Mouse (Mus musculus): ENCODE measurements at regions not wholly inside any gene's neighbourhood (a gene's known extent, or its start where the extent isn't known, plus 50 kb on each side); places are given as distances from the start of the nearest gene placed in this dataset.
"Not testable (repeated sequence)": the region's sequence is repeated elsewhere in the genome, so short reads cannot be mapped to it uniquely, and the experiment has no call there.

DNA sequence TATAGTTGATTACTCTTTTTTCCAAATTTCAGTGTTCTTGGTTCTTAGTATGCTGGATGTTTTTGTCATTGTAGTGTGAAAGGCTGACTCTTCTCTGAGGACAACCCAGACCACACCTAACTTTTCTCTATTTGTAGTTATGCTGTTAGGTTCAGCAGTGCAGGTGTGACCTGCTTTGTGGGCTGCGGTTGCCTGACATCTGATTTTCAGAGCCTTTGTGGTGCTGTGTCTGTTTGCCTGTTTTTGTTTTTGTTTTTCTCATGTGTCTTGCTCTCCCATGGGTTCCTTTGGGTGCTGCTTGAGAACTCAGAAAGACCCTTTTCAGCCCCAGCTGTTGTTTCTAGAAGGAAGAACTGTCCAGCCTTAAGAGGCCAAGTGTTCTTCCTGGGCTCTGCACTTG, 52.0 kb upstream of the Trpm1 start:
- CTCF ChIA-PET: no interaction called here
- POLR2A ChIA-PET: no interaction called here

DNA sequence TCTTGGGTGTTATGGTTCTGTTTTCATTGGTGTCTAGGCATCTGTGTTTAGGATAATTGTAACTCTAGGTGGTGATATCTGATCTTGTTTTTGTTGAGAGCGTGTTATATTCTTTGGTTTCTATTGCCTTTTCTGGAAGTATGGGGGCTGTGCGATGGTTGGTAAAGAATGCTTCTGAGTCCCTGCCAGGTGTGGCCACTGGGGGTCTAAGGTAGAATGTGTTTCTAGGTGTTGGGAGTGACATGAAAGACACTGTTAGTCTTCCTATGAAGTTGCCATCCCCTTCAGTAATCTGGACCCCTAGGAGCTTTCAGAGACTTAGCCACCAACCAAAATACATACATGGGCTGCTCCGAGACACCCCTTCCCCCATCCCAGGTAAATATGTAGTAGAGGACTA, 54.0 kb upstream of the Trpm1 start:
- CTCF ChIA-PET: no interaction called here

DNA sequence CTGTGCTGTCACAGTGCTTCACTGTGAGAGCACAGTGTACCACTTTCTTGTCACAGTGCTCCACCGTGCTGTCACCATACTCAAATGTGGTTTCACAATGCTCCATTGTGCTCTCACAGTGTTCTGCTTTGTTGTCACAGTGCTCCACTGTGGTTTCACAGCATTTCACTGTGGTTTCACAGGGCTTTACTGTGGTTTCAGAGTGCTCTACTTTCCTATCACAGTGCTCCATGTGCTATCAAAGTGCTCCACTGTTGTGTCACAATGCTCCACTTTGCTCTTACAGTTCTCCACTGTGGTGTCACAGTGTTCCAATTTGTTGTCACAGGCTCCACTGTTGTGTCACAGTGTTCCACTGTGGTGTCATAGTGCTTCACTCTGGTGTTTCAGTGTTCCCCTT, 63.6 kb upstream of the Trpm1 start:
- CTCF ChIA-PET: no interaction called here

More for the DNA sequence above, 54.0 kb upstream of the Trpm1 start:
- POLR2A ChIA-PET: no interaction called here

DNA sequence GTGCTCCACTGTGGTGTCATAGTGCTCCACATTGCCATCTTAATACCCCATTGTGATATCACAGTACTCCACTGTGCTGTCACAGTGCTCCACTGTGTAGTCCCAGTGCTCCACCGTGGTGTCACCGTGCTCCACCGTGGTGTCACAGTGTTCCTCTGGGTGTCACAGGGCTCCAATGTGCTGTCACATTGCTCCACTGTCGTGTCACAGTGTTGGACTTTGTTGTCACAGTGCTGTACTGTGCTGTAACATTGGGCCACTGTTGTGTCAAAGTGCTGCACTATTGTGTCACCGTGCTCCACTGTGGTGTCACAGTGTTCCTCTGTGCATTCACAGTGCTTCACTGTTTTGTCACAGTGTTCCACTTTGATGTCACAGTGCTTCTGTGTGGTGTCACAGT, 64.6 kb upstream of the Trpm1 start:
- CTCF ChIA-PET: no interaction called here
- POLR2A ChIA-PET: no interaction called here

More for the DNA sequence above, 63.6 kb upstream of the Trpm1 start:
- POLR2A ChIA-PET: no interaction called here

DNA sequence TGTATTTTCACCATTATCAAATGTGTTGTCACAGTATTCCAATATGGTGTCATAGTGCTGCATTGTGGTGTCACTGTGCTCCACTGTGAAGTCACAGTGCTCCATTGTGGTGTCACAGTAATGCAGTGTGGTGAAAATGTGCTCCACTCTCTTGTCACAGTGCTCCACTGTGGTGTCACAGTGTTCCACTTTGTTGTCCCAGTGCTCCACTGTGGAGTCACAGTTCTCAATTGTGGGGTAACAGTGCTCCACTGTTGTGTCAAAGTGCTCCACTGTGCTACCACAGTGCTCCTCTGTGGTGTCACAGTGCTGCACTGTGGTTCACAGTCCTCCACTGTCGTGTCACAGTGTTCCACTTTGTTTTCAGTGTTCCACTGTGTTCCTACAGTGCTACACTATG, 69.7 kb upstream of the Trpm1 start:
- POLR2A ChIA-PET, CTCF ChIA-PET: not testable (repeated sequence)

DNA sequence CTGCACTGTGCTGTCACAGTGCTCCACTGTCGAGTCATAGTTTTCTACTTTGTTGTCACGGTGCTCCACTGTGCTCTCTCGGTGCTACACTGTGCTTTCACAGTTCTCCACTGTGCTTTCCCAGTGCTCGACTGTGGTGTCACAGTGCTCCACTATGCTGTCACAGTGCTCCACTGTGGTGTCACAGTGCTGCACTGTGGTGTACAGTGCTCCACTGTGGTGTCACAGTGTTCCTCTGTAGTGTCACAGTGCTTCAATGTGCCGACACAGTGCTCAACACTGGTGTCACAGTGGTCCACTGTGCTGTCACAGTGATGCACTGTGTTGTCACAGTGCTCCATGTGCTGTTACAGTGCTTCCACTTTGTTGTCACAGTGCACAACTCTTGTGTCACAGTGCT, 71.0 kb upstream of the Trpm1 start:
- CTCF ChIA-PET: no interaction called here
- POLR2A ChIA-PET: no interaction called here

DNA sequence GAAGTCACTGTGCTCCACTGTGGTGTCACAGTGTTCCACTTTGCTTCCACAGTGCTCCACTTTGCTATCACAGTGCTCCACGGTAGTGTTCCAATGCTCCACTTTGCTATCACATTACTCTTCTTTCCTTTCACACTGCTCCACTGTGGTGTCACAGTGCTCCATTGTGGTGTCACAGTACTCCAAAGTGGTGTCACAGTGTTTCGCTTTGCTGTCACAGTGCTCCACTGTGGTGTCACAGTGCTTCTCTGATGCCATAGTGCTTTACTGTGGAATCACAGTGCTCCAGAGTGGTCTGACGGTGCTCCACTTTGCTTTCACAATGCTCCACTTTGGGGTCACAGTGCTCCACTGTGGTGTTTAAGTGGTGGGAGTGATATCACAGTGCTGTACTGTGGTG, 71.4 kb upstream of the Trpm1 start:
- POLR2A ChIA-PET: no interaction called here

DNA sequence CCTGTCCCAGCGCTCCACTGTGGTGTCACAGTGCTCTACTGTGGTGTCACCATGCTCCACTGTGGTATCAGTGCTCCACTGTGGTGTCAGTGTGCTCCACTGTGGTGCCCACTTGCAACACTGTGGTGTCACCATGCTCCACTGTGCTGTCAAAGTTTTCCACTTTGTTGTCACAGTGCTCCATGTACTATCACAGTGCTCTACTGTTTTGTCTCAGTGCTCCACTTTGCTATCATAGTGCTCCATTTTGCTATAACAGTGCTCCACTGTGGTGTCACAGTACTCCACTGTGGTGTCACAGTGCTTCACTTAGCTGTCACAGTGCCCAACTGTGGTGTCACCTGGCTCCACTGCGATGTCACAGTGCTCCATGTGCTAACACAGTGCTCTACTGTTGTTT, 72.0 kb upstream of the Trpm1 start:
- ChIA-PET POLR2A (no interaction called here), CTCF (no interaction called here)

More for the DNA sequence above, 71.4 kb upstream of the Trpm1 start:
- CTCF ChIA-PET: no interaction called here

DNA sequence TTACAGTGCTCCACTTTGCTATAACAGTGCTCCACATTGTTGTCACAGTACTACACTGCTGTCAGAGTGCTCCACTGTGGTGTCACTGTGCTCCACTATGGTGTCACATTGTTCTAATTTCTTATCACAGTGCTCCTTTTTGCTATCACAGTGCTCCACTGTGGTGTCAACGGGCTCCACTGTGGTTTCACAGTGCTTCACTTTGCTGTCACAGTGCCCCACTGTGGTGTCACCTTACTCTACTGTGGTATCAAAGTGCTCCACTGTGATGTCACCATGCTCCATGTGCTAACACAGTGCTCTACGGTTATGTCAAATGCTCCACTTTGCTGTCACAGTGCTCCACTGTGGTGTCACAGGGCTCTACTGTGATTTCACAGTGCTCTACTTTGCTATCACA, 72.6 kb upstream of the Trpm1 start:
- POLR2A ChIA-PET: no interaction called here
- CTCF ChIA-PET: no interaction called here

DNA sequence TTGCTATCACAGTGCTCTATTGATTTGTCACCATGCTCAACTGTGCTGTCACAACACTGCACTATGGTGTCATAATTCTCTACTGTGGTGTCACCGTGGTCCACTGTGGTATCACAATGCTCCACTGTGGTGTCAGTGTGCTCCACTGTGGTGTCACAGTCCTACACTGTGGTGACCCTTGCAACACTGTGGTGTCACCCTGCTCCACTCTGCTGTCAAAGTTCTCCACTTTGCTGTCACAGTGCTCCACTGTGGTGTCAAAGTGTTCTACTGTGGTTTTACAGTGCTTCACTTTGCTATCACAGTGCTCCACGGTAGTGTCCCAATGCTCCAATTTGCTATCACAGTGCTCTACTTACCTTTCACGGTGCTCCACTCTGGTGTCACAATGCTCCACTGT, 74.3 kb upstream of the Trpm1 start:
- POLR2A ChIA-PET: no interaction called here
- CTCF ChIA-PET: no interaction called here

DNA sequence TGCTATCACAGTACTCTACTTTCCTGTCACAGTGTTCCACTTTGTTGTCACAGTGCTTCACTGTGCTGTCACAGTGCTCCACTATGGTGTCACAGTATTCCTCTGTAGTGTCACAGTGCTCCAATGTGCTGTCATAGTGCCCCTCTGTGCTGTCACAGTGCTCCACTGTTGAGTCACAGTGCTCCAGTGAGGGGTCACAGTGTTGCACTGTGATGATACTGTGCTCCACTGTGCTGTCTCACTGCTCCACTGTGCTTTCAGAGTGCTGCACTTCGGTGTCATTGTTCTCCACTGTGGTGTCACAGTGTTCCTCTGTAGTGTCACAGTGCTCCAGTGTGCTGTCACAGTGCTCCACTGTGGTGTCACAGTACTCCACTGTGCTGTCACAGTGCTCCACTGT, 75.0 kb upstream of the Trpm1 start:
- ChIA-PET CTCF (no interaction called here), POLR2A (no interaction called here)

DNA sequence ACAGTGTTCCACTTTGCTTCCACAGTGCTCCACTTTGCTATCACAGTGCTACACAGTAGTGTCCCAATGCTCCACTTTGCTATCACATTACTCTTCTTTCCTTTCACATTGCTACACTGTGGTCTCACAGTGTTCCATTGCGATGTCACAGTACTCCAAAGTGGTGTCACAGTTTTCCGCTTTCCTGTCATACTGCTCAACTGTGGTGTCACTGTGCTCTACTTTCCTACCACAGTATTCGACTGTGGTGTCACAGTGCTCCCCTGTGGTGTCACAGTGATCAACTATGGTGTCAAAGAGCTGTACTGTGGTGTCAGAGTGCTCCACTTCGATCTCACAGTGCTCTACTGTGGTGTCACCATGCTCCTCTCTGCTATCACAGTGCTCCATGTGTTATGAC, 76.1 kb upstream of the Trpm1 start:
- ChIA-PET POLR2A (no interaction called here), CTCF (interaction anchor here in 1 of 4 experiments (0.5 kb wide), 1 partner anchor 324 kb away, joined by 5 read pairs; no protein-coding TSS in a partner anchor)

DNA sequence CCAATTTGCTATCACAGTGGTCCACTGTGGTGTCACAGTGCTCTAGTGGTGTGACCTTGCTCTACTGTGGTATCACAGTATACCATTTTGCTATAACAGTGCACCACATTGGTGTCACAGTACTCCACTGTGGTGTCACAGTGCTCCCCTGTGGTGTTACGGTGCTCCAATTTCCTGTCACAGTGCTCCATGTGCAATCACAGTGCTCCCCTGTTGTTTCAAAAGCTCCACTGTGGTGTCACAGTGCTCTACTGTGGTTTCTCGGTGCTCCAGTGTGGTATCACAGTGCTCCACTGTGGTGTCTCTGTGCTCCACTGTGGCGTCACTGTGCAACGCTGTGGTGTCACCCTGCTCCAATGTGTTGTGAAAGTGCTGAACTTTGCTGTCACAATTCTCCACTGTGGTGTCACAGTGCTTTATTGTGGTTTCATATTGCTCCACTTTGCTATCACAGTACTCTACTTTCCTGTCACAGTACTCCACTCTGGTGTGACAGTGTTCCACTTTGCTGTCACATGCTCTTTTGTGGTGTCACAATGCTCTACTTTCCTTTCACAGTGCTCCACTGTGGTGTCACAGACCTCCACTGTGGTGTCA, 76.8 kb upstream of the Trpm1 start:
- CTCF ChIA-PET: no interaction called here
- POLR2A ChIA-PET: no interaction called here

DNA sequence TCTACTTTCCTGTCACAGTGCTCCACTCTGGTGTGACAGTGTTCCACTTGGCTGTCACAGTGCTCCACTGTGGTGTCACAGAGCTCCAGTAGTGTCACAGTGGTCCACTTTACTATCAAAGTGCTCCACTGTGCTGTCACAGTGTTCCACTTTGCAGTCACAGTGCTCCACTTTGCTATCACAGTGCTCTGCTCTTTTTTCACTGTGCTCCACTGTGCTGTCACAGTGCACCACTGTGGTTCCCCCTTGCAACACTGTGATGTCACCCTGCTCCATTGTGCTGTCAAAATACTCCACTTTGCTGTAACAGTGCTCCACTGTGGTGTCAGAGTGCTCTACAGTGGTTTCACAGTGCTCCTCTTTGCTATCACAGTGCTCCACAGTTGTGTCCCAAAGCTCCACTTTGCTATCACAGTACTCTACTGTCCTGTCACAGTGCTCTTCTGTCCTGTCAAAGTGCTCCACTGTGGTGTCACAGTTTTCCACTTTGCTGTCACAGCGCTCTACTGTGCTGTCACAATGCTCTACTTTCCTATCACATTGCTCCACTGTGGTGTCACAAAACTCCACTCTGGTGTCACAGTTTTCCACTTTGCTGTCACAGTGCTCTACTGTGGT, 77.8 kb upstream of the Trpm1 start:
- POLR2A ChIA-PET: no interaction called here
- CTCF ChIA-PET: no interaction called here

DNA sequence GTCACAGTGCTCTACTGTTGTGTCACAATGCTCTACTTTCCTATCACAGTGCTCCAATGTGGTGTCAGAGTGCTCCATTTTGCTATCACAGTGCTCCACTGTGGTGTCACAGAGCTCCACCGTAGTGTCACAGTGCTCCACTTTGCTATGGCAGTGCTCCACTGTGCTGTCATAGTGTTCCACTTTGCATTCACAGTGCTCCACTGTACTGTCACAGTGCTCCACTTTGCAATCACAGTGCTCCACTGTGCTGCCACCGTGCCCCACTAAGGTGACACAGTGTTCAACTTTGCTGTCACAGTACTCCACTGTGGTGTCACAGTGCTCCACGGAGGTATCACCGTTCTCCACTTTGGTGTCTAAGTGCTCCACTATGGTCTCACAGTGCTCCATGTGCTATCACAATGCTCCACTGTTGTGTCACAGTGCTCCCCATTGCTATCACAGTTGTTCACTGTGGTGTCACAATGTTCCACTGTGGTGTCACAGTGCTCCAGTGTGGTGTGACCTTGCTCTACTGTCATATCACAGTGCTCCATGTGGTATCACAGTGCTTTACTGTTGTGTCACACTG, 78.9 kb upstream of the Trpm1 start:
- CTCF ChIA-PET: no interaction called here
- POLR2A ChIA-PET: interaction anchor here in 1 of 4 experiments (0.7 kb wide), 1 partner anchor 127 kb away, joined by 3 read pairs; no protein-coding TSS in a partner anchor

DNA sequence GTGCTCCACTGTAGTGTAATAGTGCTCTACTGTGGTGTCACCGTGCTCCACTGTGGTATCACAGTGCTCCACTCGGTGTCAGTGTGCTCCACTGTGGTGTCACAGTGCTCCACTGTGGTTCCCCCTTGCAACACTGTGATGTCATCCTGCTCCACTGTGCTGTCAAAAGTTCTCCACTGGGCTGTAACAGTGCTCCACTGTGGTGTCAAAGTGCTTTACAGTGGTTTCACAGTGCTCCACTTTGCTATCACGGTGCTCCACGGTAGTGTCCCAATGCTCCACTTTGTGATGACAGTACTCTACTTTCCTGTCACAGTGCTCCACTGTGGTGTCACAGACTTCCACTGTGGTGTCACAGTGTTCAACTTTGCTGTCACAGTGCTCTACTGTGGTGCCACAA, 79.4 kb upstream of the Trpm1 start:
- ChIA-PET POLR2A (interaction anchor here in 1 of 4 experiments (0.7 kb wide), 1 partner anchor 126 kb away, joined by 3 read pairs; no protein-coding TSS in a partner anchor), CTCF (no interaction called here)

DNA sequence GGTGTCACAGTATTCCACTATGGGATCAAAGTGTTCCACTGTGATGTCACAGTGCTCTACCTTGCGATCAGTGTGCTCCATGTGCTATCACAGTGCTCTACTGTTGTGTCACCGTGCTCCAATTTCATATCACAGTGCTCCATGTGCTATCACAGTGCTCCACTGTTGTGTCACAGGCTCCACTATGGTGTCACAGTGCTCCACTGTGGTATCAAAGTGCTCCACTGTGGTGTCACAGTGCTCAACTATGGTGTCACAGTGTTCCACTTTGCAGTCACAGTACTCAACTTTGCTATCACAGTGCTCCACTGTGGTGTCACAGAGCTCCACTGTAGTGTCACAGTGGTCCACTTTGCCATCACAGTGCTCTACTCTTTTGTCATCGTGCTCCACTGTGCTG, 79.9 kb upstream of the Trpm1 start:
- POLR2A ChIA-PET: no interaction called here
- CTCF ChIA-PET: no interaction called here

DNA sequence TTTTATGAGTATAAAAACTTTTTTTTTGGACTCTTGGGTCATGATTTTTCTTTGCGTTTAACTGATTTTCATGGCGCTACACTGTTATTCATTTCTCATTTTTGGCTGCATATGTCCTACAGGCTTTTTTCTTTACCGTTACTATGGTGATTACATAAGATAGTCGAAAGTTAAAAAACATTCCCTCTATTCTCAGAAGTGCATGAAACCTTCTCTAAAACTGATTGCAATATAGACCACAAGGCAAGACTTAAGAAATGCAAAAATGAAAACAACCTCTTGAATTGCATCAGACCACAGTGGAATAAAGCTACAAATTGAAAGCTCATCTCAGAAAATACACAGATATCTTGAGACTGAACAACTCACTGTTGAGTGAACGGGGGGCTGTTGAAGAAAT, 82.7 kb upstream of the Trpm1 start:
- POLR2A ChIA-PET: interaction anchor here in 1 of 4 experiments (0.8 kb wide), 1 partner anchor 368 kb away, joined by 3 read pairs; no protein-coding TSS in a partner anchor

DNA sequence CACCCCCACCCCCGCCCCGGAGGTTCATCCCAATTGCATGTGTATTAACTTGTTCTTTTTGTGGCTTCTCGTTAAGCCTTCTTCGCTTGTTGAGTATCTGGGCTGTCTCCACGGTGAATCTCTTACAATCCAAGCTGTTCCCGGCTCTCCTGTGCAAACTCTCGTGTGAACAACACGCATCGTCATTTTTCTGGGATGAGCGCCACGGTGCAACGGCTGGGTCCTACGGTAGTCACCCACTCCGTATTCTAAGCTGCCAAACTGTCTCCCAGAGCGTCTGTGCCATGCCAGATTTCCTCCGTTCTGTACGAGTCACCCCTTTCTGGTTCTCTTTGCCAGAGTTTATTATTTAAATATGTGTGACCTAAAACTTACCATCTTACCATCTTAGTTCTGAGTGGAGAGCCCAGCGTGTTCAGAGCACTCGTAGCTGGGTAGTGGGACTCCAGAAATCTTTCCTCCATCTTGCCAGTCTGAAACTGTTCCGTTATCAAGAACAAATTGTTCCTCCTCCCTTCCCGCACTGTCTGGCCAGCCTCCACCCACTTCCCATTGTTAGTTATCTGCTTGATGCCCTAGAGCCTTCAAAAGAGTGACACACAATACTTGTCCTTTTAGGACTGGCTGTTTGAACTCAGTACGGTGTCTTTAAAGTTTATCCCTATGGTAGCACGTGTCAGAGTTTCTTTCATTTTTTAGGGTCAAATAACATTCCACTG, 87.9 kb upstream of the Trpm1 start:
- ChIA-PET CTCF (interaction anchor here in 1 of 4 experiments (0.6 kb wide), 1 partner anchor 12 kb away, joined by 13 read pairs; no protein-coding TSS in a partner anchor), POLR2A (interaction anchor here in 2 of 4 experiments (1.1 to 1.5 kb wide), 2 partner anchors 11 to 14 kb away, joined by 3 to 4 read pairs; no protein-coding TSS in a partner anchor)

More for the DNA sequence above, 82.7 kb upstream of the Trpm1 start:
- CTCF ChIA-PET: interaction anchor here in 1 of 4 experiments (0.6 kb wide), 1 partner anchor 561 kb away, joined by 3 read pairs; no protein-coding TSS in a partner anchor

DNA sequence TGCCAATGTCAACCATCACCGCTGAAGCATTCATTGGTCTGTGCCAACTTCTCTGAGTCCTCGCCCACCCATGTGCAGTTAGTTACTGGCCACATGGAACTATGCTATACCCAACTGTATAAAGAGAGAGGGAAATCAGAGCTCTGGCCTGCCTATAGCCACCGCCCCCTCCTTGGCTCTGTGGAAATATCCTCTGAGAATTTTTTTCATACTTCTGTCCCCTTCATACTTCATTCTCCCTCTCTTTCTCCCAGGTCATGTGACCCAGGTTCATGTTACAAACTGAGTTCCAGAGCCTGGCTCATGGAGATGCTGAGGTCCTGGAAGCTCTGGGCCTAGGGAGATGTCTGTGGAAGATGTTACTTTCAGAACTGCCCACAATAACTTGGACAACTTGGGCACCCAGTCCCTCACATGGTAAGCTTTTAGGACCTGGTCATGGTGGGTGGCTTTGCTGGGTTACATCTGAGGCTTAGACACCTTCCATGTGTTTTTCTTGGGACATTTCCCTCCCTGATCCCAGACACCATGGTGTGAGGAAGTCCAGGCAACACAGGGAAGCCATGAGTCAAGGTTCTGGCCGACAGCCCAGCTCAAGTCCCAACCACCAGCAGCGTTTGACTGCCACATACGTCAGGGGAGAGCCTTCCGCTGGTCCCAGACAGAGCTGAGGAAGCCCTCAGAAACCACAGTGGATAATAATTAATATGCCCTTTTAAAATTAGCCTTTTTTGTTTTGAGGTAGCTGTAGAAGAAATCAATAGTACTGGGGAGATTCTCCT, 89.0 kb upstream of the Trpm1 start:
- POLR2A ChIA-PET: interaction anchor here in 1 of 4 experiments (0.5 to 1.1 kb wide), 4 partner anchors 13 to 1517 kb away, joined by 3 to 4 read pairs (median 3); no protein-coding TSS in a partner anchor
- CTCF ChIA-PET: interaction anchor here in 1 of 4 experiments (0.6 kb wide), 1 partner anchor 10 kb away, joined by 3 read pairs; no protein-coding TSS in a partner anchor

All from embryonic stem cell, embryonic (primary cell).